Mouse (Mus musculus): ENCODE measurements at regions not wholly inside any gene's neighbourhood (a gene's known extent, or its start where the extent isn't known, plus 50 kb on each side); places are given as distances from the start of the nearest gene placed in this dataset.

DNA sequence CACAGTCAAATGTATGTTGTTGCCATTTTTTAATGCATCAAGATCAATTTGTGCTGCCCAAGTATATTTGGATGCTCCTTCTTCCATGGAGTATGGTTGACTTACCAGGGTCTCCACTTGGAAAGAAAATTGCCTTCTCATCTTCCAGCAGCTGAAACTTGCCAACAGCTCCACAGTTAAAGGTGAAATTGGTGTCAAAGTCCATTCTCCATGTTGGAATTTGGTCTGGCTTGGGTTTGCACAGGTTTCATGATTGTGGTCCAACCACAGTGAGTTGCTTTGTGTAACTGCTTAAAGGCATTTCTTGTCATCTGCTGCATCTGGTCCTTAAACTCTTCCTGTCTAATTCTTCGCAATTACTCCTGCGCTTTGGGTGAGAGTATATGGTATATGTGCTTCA is 634.3 kb downstream of the Nup35 start:
- DNase-seq = no peak
- intact Hi-C loops (cut with DNase I) = no loop called here

DNA sequence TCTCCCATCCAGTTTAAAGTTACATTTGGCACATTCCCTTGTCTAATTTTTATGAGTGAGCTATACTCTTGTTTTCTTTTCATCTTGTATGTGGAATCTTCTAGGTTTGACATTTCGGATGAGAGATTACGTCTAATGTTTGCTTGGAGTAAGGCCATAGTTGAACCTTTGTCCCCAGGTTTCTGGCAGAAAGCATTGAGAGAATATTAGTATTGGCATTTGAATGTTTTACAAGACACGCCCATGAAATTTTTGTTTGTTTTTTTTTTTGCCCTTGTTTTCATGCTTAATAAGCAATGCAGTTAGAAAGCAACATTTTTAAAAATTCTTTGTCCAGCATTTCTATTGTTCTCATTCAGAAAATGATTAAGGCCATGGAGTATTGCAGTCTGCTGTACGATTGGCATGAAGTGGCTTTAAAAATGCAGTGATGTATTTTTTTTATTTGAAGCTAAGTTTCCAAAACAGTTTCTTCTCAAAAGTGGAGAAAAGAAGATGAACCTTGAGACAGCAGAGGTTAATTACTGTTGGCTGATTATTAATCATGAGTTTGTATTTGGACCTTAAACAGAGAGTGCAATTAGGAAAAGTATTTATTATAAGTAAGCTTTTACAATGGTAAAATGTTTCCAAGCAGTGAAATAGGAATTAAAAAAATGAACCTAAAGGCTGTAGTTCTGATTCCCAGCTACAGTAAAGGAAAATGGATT is 645.2 kb downstream of the Nup35 start:
- intact Hi-C loops (cut with DNase I) = no loop called here
- no peak for DNase-seq

DNA sequence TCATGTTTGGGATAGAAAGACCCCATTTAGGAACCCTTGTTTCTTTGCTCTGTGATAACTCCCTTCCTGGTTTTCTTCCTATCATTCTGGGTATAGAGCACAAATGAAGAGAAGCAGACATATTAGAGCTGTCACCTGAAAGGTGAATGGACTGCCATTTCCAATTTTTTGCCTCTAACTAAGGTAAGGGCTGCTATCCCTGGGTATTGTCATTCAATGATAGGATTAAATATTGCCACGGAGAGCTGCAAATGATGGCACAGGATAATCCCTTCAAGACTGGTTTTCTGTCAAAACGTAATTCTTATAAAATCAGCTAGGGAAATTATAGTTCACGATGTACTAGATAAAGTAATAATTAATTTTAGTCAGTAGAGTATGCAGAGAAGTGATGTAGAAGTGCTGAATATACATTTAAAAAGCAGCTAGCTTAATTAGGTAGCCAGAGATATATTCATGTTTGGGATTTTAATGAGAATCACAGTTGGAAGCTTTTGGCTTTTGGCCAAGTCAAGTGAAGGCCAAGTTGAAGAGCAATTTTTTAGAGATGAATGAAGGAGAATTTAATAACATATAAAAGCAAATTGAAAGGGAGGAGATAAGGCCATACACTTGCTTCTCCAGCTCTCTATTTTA is 652.3 kb downstream of the Nup35 start:
- DNase-seq = no peak
- intact Hi-C loops (cut with DNase I) = no loop called here

DNA sequence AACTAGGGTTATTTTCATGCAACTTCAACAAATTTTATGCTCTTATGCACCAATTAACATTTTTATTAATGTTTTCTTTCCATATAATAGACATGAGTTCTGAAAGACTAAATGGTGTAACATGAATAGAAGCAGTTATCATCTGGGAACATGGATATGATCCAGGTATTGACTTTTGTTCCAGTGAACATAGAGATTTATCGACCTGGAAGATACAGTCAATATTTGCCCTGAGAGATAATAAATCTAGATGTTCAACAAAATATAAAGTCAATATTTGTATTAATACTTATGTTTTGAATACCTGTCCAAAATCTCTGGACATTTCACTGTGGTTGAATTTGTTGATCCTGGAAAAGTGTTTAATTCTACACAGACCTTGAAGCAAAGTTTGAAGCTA is 653.9 kb downstream of the Nup35 start:
- no peak for DNase-seq
- intact Hi-C loops (cut with DNase I) = no loop called here

DNA sequence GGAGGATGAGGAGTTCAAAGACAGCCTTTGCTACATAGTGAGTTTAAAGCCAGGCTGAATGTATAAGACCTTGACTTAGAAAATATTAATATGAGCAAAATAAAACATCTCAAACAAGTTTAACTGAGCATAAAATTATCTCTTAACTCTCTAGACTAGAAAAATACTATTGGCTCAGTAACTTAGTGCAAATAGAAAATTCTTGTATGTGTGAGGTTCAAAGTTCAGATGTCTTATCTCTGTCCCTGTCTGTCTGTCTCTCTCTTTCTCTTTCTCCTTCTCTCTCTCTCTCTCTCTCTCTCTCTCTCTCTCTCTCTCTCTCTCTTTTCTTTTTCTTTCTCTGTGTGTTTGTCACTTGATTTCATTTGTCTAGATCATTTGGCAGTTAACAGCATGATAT is 655.5 kb downstream of the Nup35 start:
- intact Hi-C loops (cut with DNase I) = no loop called here

DNA sequence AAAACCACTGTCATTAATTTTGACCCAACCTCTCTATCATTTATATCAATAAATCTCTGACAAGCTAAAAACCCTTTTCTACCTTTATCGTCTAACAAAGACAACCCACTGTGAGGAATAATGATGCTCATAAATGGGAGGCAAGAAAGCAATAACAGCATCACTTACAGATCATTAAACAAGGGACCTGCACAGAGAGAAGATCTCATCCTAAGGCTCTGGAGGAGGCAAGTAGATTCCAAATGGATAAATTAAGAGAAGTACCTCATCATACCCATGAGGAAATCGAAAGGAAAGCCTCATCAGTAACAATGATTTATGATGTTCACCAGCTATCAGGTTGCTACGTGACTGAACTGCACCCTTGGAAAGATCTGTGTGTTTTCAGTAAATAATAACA is 670.4 kb downstream of the Nup35 start:
- no peak for DNase-seq
- intact Hi-C loops (cut with DNase I) = no loop called here

More for the DNA sequence above, 655.5 kb downstream of the Nup35 start:
- DNase-seq = no peak

DNA sequence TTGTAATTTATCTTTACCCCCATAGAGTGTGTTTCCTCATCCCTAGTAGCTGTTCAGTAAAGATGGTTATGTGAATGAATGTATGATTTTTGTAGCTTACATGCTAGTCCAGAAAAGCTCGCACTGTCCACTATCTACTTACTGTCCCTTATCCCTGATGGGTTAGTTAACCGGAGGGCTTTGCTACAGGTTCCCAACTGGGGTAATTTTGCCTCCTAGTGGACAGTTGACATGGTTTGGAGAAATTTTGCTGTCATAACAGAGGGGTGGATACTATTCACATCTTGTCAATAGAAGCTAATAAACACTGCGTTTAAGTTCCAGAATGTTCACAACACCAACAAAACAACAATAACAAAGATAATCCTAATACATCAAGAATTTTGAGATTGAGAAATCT is 711.6 kb downstream of the Nup35 start:
- DNase-seq = no peak
- intact Hi-C loops (cut with DNase I) = loop anchor here (1.0 kb wide), 1 partner anchor 566 kb away; no protein-coding TSS in a partner anchor

DNA sequence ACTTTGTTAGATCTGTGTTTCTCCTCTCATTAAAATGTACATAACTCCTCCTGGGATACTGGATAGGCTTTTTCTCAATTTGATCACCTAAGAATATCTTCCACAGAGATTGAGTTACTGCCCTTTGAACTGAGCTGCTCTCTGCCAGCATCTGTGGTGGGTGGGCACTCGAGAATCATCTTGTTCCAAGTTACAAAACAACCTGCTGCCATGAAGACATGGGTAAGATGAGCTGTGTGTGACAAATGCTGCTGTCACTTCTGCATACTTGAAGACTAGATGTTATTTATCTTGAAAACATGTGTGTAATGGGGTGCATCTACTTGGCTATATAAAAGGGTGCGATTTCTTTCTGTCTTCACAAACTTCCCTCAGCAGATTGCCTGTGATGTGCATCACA is 716.0 kb upstream of the Zfp804a start:
- intact Hi-C loops (cut with DNase I) = no loop called here
- DNase-seq = no peak

DNA sequence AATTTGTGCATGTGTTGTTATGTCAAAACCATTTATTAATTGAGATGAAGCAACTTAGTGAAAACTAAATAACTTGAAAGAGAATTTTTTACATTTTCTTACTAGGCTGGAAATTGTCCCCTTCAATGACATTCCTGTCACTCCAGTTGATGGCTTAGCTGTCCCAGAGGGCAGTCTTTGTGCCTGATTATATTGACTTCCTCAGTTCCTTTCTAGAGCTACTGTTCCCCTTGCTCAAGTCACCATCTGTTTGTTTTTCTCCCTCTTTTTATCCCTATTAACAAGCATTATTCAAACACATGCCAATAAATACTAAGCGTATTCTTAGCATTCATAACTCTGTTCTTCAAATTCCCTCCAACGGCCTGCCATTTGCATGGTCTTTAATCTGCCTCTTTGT is 712.6 kb upstream of the Zfp804a start:
- DNase-seq = no peak
- intact Hi-C loops (cut with DNase I) = no loop called here

All from heart, postnatal 10 days (tissue).